Mouse (Mus musculus) brain, embryonic 18.5 days (tissue): Measurements from ENCODE around the gene Srsf12.

Experiments used
- DNase-seq: peaks from one replicate; pipeline ENCODE4 v3.0.0-alpha.2; 2012; ENCODE audit warnings: low read depth, low spot score

Srsf12 gene

DNA sequence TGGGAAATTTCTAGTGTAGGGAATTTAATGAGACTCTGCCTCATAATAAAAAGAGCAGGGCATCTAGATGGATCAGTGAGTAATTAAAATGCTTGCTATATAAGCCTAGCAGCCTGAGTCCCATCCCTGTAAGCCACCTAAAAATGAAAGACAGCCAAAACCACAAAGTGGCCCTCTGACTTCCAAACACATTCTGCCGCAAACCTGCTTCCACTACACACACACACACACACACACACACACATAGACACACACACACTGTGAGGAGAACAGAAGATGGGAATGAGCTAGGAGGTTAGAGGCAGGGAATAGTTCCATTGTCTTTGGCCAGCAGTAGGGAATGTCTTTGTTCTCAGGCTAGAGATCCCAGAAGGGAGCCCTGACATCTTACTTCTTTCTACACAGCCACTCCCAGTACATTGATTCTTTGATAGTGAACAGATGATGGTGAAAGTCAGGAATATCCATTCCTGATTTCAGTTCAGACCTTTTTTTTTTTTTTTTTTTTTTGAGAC lies 41.0 kb downstream of the Srsf12 start:
- DNase-seq: no peak

DNA sequence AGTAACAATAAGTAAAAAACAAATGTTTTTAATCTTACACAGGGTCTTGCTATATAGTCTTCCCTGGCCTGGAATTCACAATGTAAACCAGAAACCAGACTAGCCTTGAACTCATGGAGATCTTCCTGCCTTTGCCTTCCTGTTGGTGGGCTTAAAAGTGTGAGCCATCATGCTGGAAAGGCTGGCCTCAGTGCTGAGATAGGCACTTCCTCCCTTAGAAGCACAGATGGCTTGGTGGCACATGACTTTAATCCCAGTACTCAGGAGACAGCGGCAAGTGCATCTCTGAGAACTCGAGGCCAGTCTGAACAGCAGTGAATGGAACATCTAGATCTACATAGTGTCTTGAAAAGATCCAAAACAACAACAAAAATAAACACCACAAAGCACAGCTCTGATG lies 42.1 kb downstream of the Srsf12 start:
- no peak for DNase-seq

DNA sequence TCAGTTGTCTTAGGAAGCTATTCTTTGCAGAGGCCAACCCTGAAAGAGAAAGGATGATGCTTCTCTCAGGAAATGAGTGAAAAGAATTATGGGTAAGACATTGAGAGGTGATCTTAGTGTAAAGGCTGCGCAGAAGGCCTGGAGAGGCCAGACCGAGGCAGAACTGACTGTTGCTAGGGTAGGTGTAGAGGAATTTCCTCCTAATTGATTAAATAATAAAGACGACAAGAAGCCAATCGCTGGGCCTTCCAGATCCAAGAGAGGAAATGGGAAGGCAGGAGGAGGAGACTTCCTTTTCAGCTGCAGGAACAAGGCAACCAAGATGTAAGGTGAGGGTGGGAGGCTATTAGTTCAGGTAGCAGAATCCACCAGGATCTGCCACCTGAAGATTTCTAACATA lies 45.9 kb downstream of the Srsf12 start:
- DNase-seq: no peak

DNA sequence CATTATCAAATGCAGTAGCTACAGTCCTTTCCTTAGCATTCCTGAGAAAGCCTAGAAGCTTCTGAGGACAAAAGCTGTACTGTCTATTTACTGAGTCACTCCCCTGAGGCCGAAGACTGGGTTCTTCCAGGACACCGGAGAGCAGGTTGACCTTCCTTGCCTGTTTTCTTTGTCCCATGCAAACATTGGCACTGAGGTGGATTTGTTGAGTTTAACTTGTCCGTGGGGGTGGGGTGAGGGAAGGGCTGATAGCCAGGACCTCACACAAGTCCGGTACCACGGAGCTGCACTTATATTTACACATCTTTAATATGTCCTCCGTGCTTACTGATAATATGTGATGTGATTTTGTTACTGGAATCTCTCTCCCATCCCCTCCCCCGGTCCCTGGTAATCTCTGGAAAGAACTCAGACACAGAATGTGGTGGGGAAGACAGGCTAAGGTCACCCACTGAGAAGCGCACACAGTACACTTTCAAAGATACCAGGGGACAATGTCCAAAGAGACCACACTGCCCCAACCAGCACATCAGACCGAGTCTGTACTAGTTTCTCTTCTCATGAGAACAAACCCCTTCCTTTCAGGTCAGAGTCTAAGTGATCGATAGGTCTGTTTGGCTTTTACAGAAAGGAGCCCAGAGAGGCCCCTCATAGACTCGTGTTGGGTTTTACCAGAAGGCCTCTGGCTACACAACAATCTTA lies 48.6 kb downstream of the Srsf12 start:
- no peak for DNase-seq

DNA sequence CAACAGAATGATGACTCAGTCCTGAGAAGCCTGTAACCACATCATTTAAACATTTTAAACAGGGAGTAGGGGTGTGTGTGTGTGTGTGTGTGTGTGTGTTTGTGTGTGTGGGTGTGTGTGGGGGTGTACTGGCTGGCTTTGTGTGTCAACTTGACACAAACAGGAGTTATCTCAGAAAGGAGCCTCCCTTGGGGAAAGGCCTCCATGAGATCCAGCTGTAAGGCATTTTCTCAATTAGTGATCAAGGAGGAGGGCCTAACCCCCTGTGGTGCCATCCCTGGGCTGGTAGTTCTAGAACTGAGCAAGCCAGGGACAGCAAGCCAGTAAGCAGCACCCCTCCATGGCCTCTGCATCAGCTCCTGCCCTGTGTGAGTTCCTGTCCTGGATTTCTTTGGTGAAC lies 51.5 kb downstream of the Srsf12 start:
- no peak for DNase-seq

DNA sequence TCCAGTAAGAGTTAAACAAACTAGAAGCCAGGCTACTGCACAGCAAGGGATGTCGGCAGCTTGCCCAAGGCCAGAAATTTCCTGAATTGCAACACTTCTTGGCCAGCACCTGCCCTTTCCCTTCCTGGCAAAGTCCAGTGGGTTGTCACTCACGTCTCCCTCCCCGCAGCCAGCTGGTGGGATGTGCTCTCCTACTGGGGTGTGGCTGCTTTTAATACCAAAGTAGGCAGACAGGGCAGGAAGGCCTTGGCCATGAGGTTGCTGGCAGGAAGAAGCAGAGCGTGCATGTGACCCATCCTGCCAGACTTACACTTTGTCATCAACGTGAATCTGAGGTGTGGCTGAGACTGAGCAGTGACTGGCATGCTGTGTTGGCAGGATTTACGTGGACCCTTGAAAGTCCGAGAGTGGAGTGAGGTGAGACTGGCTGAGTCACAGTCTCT lies 52.5 kb downstream of the Srsf12 start:
- DNase-seq: peak; percentile 12

DNA sequence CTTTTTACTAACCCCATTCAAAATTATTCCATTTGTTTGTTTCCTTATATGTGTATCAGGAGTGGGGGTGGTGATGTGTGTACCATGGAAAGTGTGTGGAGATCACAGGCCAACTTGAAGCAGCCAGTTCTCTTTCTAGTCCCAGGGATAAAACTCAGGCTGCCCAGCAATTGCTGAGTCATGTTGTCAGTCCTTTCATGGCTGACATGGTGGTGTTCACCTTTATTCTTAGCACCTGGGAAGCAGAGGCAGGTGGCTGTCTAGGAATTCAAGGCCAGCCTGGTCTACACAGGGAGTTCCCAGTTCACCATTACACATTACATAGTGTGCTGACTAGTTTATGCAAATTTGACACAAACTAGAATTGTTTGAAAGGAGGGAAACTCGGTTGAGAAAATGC lies 54.1 kb downstream of the Srsf12 start:
- no peak for DNase-seq

DNA sequence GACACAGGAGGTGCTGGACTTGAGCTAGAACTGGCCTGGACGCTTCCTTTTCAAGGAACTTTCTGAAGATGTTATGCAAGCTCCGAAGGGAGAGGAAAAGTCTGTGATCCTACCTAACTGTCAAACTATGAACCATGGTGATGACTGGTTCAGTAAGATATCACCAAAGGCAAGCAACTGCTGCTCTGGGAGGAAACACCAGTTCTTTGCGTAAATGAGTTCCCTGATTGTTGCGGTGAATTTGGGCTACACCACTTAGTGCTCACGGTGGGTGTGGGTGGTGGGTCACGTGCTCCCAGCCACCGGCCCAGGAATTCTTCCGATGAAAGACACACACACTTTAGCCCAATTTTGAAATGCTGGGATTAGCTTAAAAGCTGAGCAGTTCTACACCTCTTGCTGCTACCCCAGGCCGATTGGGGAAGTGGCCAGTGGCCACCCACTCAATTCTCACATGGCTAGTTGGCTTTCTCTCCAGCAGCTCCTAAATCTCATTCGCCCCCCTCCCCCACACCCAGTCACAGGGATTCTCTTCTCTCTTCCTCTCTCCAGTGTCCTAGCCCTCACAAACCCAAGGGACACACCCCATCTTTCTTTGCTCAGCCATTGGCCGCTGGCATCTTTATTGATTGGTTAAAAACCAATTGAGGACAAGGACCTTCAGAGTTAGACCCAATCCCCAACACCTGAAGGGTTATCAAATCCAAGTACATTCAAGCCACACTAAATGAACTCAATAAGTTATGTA lies 56.4 kb downstream of the Srsf12 start:
- DNase-seq: no peak

DNA sequence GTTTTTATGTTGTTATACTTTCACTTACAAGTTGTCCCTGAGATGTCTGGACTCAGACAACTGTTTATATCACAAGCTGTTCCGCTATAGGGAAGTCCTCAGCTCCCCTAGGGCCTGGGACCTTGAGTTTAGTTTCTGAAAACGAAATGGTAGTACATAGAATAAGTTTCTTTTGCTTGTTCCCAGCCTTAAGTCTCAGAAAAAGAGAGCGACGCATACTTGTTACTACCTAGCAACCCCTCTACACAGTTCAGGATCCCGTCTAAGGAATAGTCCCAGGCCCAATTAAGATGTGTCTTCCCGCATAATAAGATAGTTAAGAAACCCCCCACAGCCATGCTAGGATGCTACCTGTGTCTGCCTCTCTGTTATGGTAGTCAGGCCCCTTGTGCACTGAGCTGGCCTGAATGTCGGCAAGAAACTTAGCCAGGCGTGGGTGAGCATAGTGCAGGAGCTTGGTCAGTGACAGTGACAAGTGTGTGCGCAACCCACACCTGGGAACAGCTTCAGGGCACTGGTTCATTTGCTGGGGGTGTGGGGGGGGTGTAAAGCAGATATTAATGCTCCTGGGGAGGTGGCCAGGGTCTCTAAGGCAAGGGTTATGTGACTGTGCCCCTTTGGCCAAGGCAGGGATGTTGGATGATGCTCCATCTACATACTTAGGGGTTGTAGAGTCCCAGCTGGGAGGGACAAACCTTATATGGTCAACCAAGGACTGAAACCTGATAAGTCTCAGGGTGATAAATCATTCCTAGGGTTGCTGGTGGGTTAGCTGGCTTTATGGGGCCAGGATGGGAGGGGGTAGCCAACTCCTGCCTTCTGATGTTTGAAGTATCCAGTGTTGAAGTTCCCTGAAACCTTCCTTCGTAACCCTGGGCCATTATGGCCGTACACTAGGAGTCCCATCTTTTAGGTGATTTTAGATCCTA lies 61.9 kb downstream of the Srsf12 start:
- no peak for DNase-seq

DNA sequence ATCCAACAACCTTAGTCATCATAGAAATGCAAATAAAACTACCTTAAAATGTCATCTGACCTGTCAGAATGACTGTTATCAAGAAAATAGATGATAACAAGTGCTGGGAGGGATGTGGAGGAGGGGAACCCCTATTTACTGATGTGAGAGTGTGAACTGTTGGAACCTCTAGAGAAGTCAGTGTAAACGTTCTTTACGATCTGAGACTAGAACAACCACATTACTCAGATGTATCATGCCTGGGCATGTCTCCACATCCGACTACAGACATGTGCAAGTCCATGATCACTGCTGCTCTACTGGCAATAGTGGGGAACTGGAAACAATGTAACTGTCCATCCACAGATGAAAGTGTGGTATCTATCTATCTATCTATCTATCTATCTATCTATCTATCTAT lies 64.6 kb downstream of the Srsf12 start:
- DNase-seq: no peak

DNA sequence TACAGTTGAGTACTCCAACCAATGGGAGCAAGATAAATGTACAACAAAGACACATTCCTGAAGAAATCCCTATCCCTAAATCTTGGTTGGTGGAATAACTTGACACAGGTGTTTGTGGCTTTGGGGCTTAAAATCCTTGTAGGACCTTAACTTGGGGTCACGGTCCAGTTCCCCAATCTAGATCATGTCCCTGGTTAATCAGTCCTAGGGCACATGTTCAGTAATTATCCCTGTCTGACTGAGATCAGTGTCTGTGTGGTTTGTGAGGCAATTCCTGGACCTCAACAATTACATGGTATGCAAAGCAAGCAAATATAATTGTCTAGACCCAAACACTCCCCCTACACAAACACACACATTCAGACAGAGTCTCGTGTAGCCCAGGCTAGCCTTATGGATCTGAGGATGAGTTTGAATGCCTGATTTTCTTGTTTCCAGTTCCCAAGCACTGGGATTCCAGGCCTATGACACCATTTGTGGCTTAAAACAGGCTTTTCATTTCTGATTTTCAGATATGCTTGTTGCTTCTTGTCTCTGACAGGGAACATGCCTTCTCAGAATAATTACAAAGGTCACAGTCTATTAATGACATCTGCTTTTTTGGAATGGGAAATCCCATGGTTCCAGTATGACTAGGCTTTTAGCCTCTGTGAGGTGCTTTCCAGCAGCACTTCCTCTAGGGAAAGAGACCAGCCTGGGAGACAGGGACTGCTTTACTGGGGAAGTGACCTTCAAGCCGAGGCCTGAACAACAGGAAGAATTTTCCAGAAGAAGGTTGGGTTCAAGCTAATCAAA lies 73.3 kb downstream of the Srsf12 start:
- no peak for DNase-seq
